Mouse (Mus musculus) kidney, postnatal 10 days (tissue): ENCODE measurements around the gene Fbxo11.

Source experiments
- DNase-seq: peaks from one replicate; pipeline ENCODE4 v3.0.0; 2021; ENCODE audit warnings: mixed read lengths

The Fbxo11 gene

DNA sequence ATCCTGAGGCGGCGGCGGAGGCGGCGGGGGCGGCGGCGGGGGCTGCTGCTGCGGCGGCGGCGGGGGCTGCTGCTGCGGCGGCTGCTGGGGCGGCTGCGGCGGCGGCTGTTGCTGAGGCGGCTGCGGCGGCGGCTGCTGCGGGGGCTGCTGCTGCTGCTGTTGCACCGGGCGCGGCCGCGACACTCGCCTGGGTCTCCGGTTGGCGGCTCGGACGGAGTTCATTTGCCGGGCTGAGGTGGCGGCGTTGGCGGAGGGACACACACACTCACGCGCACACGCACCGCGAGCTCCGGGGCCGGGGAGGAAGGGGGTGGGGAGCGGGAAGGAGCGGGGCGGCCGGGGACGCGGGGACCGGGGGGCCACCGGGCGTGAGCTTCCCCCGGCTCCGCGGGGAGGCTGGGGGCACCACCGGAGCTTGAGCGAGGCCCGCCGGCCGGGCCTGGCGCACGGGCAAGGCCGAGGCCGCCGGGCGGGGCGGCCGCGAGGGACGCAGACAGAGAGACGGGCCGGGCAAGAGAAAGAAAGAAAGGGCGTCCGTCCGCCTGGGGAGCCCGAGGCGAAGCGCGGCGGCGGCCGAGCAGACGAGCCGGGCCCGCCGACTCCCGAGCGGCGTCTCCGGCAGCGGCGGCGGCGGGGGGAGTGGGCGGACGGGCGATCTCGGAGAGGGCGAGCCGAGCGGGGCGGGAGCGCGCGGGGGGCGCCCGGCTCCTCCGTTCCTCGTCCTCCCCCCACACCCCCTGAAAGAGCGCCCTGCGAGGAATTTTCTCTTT is at the start of gene Fbxo11:
Gene Fbxo11 (minus strand): TSS at position 261 of the 770 bp plus-strand sequence.
- peak; percentile 73 for DNase-seq

- DNase-seq = no peak
Measured at GRCm38 (mm10) chr17:88113883-88114229, 48.8 kb upstream of the Fbxo11 start.

DNA sequence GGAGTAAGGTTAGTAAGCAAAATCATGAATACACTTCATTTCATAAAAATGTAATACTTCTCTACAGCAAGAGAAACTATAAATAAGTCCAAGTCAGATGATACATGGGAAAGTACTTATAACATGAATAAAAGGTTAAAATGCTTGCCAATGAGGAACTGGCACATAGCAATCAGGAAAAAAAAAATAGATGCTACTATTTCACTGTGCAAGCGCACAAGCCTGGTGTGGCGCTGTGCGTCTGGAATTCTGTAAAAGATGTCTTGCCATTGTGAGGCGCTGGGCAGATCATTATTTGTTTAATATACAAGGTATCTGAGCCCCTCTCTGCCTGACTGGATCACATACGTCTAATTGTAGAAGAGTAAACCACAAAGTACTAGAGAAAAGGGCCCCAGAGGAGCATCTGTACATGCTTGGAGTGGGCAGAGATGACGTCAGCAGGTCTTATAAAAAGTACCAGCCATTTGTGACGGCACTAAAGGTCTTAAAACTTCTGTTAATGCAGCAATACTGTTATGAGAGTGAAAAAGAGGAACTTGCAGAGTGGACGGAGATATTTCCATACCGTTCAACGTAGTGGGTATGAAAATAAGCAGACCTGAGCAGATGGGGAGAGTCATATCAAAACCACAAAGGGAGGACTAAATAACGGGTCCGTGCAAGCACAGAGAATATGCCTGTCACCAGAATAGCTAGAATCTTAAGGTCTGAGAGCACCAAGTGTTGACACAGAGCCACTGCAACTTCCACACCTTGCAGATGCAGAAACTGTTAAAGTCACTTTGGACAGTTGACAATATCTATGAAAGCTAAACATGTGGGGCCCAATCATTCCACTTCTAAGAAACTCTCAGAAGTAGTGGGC is 48.2 kb upstream of the Fbxo11 start:
- no peak for DNase-seq

GRCm38 (mm10) chr17:88111865-88112645 is 47.0 kb upstream of the Fbxo11 start:
- DNase-seq = peak; percentile 22

GRCm38 (mm10) chr17:88111081-88111796 is 46.1 kb upstream of the Fbxo11 start:
- peak; percentile 49 for DNase-seq

DNA sequence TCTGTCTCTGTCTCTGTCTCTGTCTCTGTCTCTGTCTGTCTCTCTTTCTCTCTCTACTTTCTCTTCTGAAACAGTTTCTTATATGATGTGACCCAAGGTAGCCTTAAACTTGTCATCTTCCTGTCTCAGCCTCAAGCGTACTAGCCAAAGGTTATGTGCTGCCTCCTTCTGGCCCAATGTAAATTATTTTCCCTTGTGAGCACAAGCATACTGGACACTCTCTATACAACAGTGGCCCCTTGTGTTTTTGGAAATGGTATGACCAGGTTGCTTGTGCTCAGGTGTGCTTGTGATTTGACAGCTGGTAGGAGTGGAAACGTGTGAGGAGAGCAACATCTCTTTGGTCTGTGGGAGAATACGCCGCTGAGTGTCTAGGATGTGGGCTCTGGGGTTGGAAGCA is 42.6 kb upstream of the Fbxo11 start:
- DNase-seq = no peak

- DNase-seq = no peak
Measured at GRCm38 (mm10) chr17:88106365-88106764, 41.3 kb upstream of the Fbxo11 start.

DNA sequence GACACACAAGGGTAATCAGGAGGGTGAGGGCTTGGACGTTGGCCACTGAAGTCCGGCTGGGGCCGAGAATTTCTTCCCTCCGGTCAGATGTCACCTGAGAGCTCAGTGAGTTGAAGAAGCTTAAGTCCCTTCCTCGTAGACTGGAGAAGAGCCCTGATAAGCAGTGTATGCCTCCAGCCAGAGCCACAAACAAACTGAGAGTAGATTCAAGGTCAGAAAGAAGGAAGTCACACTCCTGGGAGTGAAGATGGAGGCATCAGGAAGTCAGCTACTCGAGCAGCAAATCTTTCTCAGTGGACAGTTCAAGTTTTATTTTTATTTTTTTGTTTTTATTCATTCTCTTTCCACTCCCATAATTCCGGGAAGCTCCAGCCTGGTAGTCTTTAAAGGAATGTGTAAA is 37.5 kb upstream of the Fbxo11 start:
- DNase-seq = no peak

DNA sequence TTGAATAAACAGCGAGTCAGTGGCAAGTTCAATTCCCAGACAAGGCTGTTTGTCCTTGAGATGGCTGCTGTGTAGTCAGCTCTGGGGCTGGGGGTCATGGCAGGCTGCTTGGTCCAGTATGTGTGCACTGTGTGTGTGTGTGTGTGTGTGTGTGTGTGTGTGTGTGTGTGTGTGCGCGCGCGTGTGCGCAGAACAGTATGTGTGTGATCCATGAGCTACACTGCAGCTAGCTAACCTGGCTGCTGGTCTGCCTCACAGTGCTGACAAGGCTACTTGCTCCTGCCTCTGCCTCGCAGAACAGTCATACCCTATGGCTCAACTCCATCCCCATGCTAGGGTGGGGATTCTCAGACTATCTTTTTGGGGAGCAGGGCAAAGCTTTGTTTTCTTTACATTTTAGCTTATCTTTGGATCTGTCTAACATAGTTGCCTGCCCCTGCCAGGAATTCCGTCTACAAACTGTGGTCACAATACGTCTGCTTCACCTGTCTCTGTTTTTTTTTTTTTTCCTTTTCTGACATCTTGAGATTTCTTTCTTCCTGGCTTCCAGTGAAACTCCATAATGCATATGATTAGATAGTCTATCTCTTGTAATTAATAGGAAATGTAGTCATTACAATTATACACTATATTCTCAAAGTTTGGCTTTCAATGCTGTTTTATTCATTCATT is 33.2 kb upstream of the Fbxo11 start:
- no peak for DNase-seq

DNA sequence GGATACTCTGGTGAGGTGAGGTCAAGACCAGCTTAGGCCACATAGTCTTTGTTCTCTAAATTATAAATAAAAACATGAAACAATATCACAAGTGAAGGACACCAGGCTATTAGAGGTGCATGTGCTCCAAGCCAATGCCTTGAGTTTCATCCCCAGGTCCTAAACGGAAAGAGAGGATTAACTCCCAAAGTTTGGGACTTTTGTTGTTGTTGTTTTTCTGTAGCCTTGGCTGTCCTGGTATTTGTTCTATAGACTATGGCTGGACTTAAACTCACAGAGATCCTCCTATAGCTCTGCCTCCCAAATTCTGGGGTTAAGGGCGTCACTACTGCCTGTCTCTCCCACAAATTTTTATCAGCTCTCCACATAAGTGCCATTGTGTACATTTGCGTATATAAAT is 32.5 kb upstream of the Fbxo11 start:
- no peak for DNase-seq

DNA sequence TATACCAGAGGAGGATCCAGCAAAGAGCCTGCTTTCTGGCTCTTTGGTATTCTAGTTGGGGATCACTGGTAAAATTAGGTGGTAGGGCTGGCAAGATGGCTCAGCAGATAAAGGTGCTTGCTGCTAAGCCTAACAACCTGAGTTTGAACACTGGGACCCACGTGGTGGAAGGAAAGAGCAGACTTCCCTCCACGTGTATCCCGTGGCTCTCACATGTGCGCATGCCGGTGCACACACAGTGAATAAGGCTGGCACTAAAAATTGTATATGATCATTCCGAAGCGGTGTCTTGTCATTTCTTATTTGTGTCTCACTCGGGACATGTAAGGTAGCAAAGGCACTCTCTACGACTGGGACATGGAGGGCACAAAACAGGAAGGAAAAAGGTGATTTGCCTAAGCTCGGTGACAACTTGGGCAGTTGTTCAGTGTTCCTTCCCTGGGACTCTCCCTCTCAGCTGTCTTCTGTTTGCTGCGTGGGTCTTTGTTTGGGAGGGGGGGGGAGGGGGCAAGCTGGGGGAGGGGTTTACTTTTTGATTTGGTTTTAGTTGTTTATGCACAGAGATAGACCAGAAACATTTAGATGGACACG is 31.8 kb upstream of the Fbxo11 start:
- no peak for DNase-seq

- no peak for DNase-seq
Measured at GRCm38 (mm10) chr17:88095517-88096198, 30.6 kb upstream of the Fbxo11 start.

- no peak for DNase-seq
Measured at GRCm38 (mm10) chr17:88094327-88094726, 29.2 kb upstream of the Fbxo11 start.

- no peak for DNase-seq
Measured at GRCm38 (mm10) chr17:88093798-88094197, 28.7 kb upstream of the Fbxo11 start.

GRCm38 (mm10) chr17:88085976-88086375 is 20.9 kb upstream of the Fbxo11 start:
- no peak for DNase-seq

DNA sequence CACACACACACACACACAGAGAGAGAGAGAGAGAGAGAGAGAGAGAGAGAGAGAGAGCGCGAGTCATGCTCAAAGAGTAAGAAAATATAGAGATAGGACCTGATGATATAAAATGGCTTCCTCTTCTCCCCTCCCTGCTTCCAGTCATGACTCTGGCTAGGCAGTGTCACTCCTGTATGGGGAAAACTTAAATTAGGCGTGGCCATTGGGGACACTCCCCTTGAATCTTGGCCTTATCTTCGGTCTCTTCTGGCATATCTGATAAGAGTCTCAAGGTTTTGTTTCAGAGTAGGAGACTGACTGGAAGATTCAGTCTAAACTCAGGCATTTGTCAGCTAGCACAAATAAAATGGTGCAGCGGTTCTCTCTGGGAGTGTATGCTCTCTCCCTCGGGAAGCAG is 16.4 kb upstream of the Fbxo11 start:
- DNase-seq = no peak

GRCm38 (mm10) chr17:88079771-88080170 is 14.7 kb upstream of the Fbxo11 start:
- no peak for DNase-seq

GRCm38 (mm10) chr17:88072047-88072446 is 7.0 kb upstream of the Fbxo11 start:
- no peak for DNase-seq

DNA sequence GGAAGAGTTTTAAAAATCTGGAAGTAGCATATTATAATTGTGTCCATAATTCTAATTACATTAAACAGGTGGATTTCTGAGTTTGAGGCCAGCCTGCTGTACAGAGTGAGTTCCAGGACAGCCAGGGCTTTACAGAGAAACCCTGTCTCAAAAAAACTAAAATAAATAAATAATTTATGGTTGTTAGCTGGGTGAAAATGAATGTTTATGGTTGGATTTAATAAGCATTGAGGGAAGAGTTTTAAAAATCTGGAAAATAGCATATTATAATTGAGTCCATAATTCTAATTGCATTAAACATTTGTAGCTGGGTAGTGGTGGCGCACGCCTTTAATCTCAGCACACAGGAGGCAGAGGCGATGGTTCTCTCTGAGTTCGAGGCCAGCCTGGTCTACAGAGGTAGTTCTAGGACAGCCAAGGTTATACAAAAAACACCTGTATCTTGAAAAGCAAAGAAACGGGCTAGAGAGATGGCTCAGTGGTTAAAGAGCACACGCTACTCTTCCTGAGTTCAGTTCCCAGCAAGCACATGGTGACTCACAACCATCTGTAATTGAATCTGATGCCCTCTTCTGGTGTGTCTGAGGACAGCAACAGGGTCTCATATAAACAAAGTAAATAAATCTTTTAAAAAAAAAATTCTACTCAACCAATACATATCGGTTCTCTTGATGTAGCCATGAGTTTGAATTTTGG is 3.1 kb upstream of the Fbxo11 start:
- DNase-seq = no peak

DNA sequence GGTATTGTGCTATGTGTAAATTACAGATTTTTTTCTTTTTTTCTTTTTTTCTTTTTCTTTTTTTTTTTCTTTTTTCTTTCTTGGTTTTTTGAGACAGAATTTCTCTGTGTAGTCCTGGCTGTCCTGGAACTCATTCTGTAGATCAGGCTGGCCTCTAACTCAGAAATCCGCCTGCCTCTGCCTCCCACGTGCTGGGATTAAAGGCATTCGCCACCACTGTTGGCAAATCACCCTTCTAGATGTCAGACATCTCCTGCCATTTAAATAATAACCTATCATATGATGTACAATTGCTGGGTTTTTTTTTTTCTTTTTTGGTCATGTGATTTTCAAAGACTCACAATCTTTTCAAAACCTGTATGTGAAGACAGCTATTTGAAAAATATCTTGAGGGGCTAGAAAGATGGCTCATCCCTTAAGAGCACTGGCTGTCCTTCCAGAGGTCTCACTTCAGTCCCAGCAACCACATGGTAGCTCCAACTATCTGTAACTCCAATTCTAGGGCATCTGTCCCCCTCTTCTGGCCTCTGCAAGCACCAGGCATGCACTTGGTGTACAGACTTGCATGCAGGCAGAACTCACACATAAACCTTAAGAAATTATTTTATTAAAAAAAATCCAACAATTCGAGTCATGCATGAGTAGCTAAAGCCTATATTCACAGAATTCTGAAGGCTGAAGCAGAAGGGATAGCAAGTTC is 2.3 kb upstream of the Fbxo11 start:
- DNase-seq = no peak
